Mouse (Mus musculus): ENCODE results near the gene Runx1. TPM values are rescaled to one million over a fixed set of nuclear protein-coding genes. Genes with fewer than 3 reads are reported as not detected.

Gene Runx1
- polyA plus RNA-seq, 1 experiment from 2014 or later: 4.1 TPM

GRCm38 (mm10) chr16:92708718-92709117 is 117.2 kb downstream of the Runx1 start:
- Histone ChIP-seq H3K4me1 (ENCODE audit: control insufficient read depth, low read depth, low read length) (peaks cover 43% of the 10 kb centered on the region), H3K36me3 (ENCODE audit: control insufficient read depth, insufficient read depth) (no peaks in the 10 kb centered on the region), H3K27ac (ENCODE audit: low read length) (no peak overlapping the region), H3K4me3 (ENCODE audit: low read depth, low read length) (no peak overlapping the region), H3K4me2 (ENCODE audit: low read depth, low read length) (no peak overlapping the region), H3K9me3 (replicated peaks; ENCODE audit: control insufficient read depth, low read length) (no peaks in the 10 kb centered on the region), H3K9ac (ENCODE audit: low read depth, low read length) (no peak overlapping the region), H3K27me3 (ENCODE audit: control insufficient read depth, insufficient read depth, low read depth, low read length) (no peaks in the 10 kb centered on the region)
- ATAC-seq (ENCODE audit: low read depth): peak; percentile 42
- WGBS (ENCODE audit: insufficient replicate concordance): 43% methylated on average over 4 of the region's 4 CpGs

- Histone ChIP-seq H3K27ac (ENCODE audit: low read length) (no peak overlapping the region), H3K4me2 (ENCODE audit: low read depth, low read length) (no peak overlapping the region), H3K9ac (ENCODE audit: low read depth, low read length) (no peak overlapping the region), H3K4me1 (ENCODE audit: control insufficient read depth, low read depth, low read length) (peaks cover 33% of the 10 kb centered on the region), H3K9me3 (replicated peaks; ENCODE audit: control insufficient read depth, low read length) (no peaks in the 10 kb centered on the region), H3K4me3 (ENCODE audit: low read depth, low read length) (no peak overlapping the region), H3K27me3 (ENCODE audit: control insufficient read depth, insufficient read depth, low read depth, low read length) (no peaks in the 10 kb centered on the region), H3K36me3 (ENCODE audit: control insufficient read depth, insufficient read depth) (no peaks in the 10 kb centered on the region)
- WGBS (ENCODE audit: insufficient replicate concordance): 75% methylated on average over 4 of the region's 4 CpGs
- ATAC-seq (ENCODE audit: low read depth): no peak
These were observed 118.2 kb downstream of the Runx1 start for GRCm38 (mm10) chr16:92707712-92708111.

GRCm38 (mm10) chr16:92707146-92707545 is 118.8 kb downstream of the Runx1 start:
- peaks cover 27% of the 10 kb centered on the region for H3K4me1 ChIP-seq (ENCODE audit: control insufficient read depth, low read depth, low read length)
- WGBS (ENCODE audit: insufficient replicate concordance): 6% methylated on average over 2 of the region's 2 CpGs
- no peaks in the 10 kb centered on the region for H3K9me3 ChIP-seq (replicated peaks; ENCODE audit: control insufficient read depth, low read length)
- no peak overlapping the region for H3K27ac ChIP-seq (ENCODE audit: low read length)
- no peaks in the 10 kb centered on the region for H3K36me3 ChIP-seq (ENCODE audit: control insufficient read depth, insufficient read depth)
- H3K9ac ChIP-seq (ENCODE audit: low read depth, low read length): no peak overlapping the region
- no peaks in the 10 kb centered on the region for H3K27me3 ChIP-seq (ENCODE audit: control insufficient read depth, insufficient read depth, low read depth, low read length)
- no peak overlapping the region for H3K4me2 ChIP-seq (ENCODE audit: low read depth, low read length)
- H3K4me3 ChIP-seq (ENCODE audit: low read depth, low read length): no peak overlapping the region
- ATAC-seq (ENCODE audit: low read depth): no peak

- WGBS (ENCODE audit: insufficient replicate concordance): 60% methylated on average over 7 of the region's 7 CpGs
- H3K27ac ChIP-seq (ENCODE audit: low read length): no peak overlapping the region
- no peaks in the 10 kb centered on the region for H3K9me3 ChIP-seq (replicated peaks; ENCODE audit: control insufficient read depth, low read length)
- H3K4me1 ChIP-seq (ENCODE audit: control insufficient read depth, low read depth, low read length): peaks cover 15% of the 10 kb centered on the region
- no peak for ATAC-seq (ENCODE audit: low read depth)
- H3K4me2 ChIP-seq (ENCODE audit: low read depth, low read length): no peak overlapping the region
- no peak overlapping the region for H3K4me3 ChIP-seq (ENCODE audit: low read depth, low read length)
- H3K9ac ChIP-seq (ENCODE audit: low read depth, low read length): no peak overlapping the region
- H3K27me3 ChIP-seq (ENCODE audit: control insufficient read depth, insufficient read depth, low read depth, low read length): peaks cover under 1% of the 10 kb centered on the region
- H3K36me3 ChIP-seq (ENCODE audit: control insufficient read depth, insufficient read depth): no peaks in the 10 kb centered on the region
These were observed 120.1 kb downstream of the Runx1 start for GRCm38 (mm10) chr16:92705564-92706458.

GRCm38 (mm10) chr16:92703850-92704249 is 122.1 kb downstream of the Runx1 start:
- Histone ChIP-seq H3K4me3 (ENCODE audit: low read depth, low read length) (no peak overlapping the region), H3K36me3 (ENCODE audit: control insufficient read depth, insufficient read depth) (no peaks in the 10 kb centered on the region), H3K9ac (ENCODE audit: low read depth, low read length) (no peak overlapping the region), H3K4me1 (ENCODE audit: control insufficient read depth, low read depth, low read length) (peaks cover 16% of the 10 kb centered on the region), H3K27me3 (ENCODE audit: control insufficient read depth, insufficient read depth, low read depth, low read length) (peaks cover 19% of the 10 kb centered on the region), H3K4me2 (ENCODE audit: low read depth, low read length) (no peak overlapping the region), H3K9me3 (replicated peaks; ENCODE audit: control insufficient read depth, low read length) (no peaks in the 10 kb centered on the region), H3K27ac (ENCODE audit: low read length) (no peak overlapping the region)
- no peak for ATAC-seq (ENCODE audit: low read depth)
- 82% methylated on average over 2 of the region's 2 CpGs for WGBS (ENCODE audit: insufficient replicate concordance)

GRCm38 (mm10) chr16:92699531-92700397 is 126.2 kb downstream of the Runx1 start:
- WGBS (ENCODE audit: insufficient replicate concordance): 7% methylated on average over 27 of the region's 27 CpGs
- Histone ChIP-seq H3K36me3 (ENCODE audit: control insufficient read depth, insufficient read depth) (no peaks in the 10 kb centered on the region), H3K4me3 (ENCODE audit: low read depth, low read length) (peak overlapping the region; percentile 17), H3K9me3 (replicated peaks; ENCODE audit: control insufficient read depth, low read length) (no peaks in the 10 kb centered on the region), H3K4me2 (ENCODE audit: low read depth, low read length) (peak overlapping the region; percentile 100), H3K27ac (ENCODE audit: low read length) (no peak overlapping the region), H3K4me1 (ENCODE audit: control insufficient read depth, low read depth, low read length) (peaks cover 35% of the 10 kb centered on the region), H3K9ac (ENCODE audit: low read depth, low read length) (no peak overlapping the region; the same call in 1 of the 2 replicates), H3K27me3 (ENCODE audit: control insufficient read depth, insufficient read depth, low read depth, low read length) (peaks cover 41% of the 10 kb centered on the region)
- ATAC-seq (ENCODE audit: low read depth): no peak

GRCm38 (mm10) chr16:92698612-92698998 is 127.3 kb downstream of the Runx1 start:
- WGBS (ENCODE audit: insufficient replicate concordance): under 1% methylated on average over 26 of the region's 26 CpGs
- Histone ChIP-seq H3K27me3 (ENCODE audit: control insufficient read depth, insufficient read depth, low read depth, low read length) (peaks cover 45% of the 10 kb centered on the region), H3K9me3 (replicated peaks; ENCODE audit: control insufficient read depth, low read length) (no peaks in the 10 kb centered on the region), H3K4me1 (ENCODE audit: control insufficient read depth, low read depth, low read length) (peaks cover 37% of the 10 kb centered on the region), H3K4me3 (ENCODE audit: low read depth, low read length) (peak overlapping the region; percentile 79), H3K9ac (ENCODE audit: low read depth, low read length) (peak overlapping the region; percentile 86), H3K36me3 (ENCODE audit: control insufficient read depth, insufficient read depth) (no peaks in the 10 kb centered on the region), H3K4me2 (ENCODE audit: low read depth, low read length) (peak overlapping the region; percentile 100), H3K27ac (ENCODE audit: low read length) (peak overlapping the region; percentile 85)
- ATAC-seq (ENCODE audit: low read depth): peak; percentile 68

- 0 out of 2 replicates have a peak, but pooled peaks have one; percentile 5 for ATAC-seq (ENCODE audit: low read depth)
- peak overlapping the region; percentile 100 for H3K4me2 ChIP-seq (ENCODE audit: low read depth, low read length)
- no peaks in the 10 kb centered on the region for H3K36me3 ChIP-seq (ENCODE audit: control insufficient read depth, insufficient read depth)
- WGBS (ENCODE audit: insufficient replicate concordance): under 1% methylated on average over 48 of the region's 48 CpGs
- H3K9me3 ChIP-seq (replicated peaks; ENCODE audit: control insufficient read depth, low read length): no peaks in the 10 kb centered on the region
- peak overlapping the region; percentile 86 for H3K9ac ChIP-seq (ENCODE audit: low read depth, low read length)
- peak overlapping the region; percentile 85 for H3K27ac ChIP-seq (ENCODE audit: low read length)
- H3K4me1 ChIP-seq (ENCODE audit: control insufficient read depth, low read depth, low read length): peaks cover 37% of the 10 kb centered on the region
- peaks cover 45% of the 10 kb centered on the region for H3K27me3 ChIP-seq (ENCODE audit: control insufficient read depth, insufficient read depth, low read depth, low read length)
- peak overlapping the region; percentile 79 for H3K4me3 ChIP-seq (ENCODE audit: low read depth, low read length)
These were observed 128.0 kb downstream of the Runx1 start for GRCm38 (mm10) chr16:92697737-92698611.

All from liver, embryonic 16.5 days (tissue).